Mouse (Mus musculus) embryonic stem cell, embryonic (primary cell): ENCODE data around the gene Abt1.

ENCODE experiments used
- CTCF ChIA-PET, 4 experiments: fragments of 300-600 bp in 2 of 4; fragments of 350-600 bp in 2 of 4; sonication (Branson Sonifier 250); formaldehyde crosslinking; loops; one replicate each; lab custom pipeline; 2022; ENCODE audit warnings: inconsistent platforms in 2 of 4; lab: Charles Lee
- POLR2A ChIA-PET, 4 experiments: fragments of 300-600 bp in 2 of 4; fragments of 350-600 bp in 2 of 4; sonication (Branson Sonifier 250); formaldehyde crosslinking; loops; one replicate each; lab custom pipeline; 2022; ENCODE audit warnings: antibody characterized with exemption in 4 of 4, inconsistent platforms in 1 of 4; lab: Charles Lee

Abt1 gene

GRCm38 (mm10) chr13:23448758-23449157 lies 25.1 kb upstream of the Abt1 start:
- CTCF ChIA-PET = interaction anchor here (0.5 to 1.4 kb wide), 11 partner anchors 9 to 1595 kb away, joined by 3 to 10 read pairs (median 3); no protein-coding TSS in a partner anchor
- POLR2A ChIA-PET = interaction anchor here (0.5 to 4.3 kb wide), 41 partner anchors 8 to 1413 kb away, joined by 3 to 60 read pairs (median 4); partner anchors contain the start of genes Btn1a1 (in 2 of the 4), Hist1h2af (in 2 of the 4), Hist1h2bk (in 2 of the 4) and Hist1h4h (in 2 of the 4)

- CTCF ChIA-PET = interaction anchor here in 1 of 4 experiments (1.1 kb wide), 1 partner anchor 51 kb away, joined by 3 read pairs; no protein-coding TSS in a partner anchor
Measured at GRCm38 (mm10) chr13:23446498-23446952, 22.9 kb upstream of the Abt1 start.

GRCm38 (mm10) chr13:23445561-23446320 lies 22.1 kb upstream of the Abt1 start:
- CTCF ChIA-PET = interaction anchor here in 1 of 4 experiments (1.1 kb wide), 1 partner anchor 52 kb away, joined by 3 read pairs; no protein-coding TSS in a partner anchor
- POLR2A ChIA-PET = interaction anchor here in 2 of 4 experiments (0.9 to 2.5 kb wide), 17 partner anchors 9 to 109 kb away, joined by 3 to 11 read pairs (median 5); partner anchors contain the start of genes Hist1h4h (in 2 of the 2) and Btn1a1 (in 1 of the 2)

More at GRCm38 (mm10) chr13:23446498-23446952, 22.9 kb upstream of the Abt1 start:
- POLR2A ChIA-PET = interaction anchor here in 2 of 4 experiments (0.9 to 2.5 kb wide), 8 partner anchors 10 to 87 kb away, joined by 3 to 11 read pairs (median 4); no protein-coding TSS in a partner anchor

- ChIA-PET CTCF (no interaction called here), POLR2A (interaction anchor here in 2 of 4 experiments (0.8 to 2.5 kb wide), 18 partner anchors 9 to 1410 kb away, joined by 3 to 11 read pairs (median 5); partner anchors contain the start of genes Btn1a1 (in 2 of the 2), Hist1h4h (in 2 of the 2), Hist1h2ah (in 1 of the 2) and Hist1h2bk (in 1 of the 2))
Measured at GRCm38 (mm10) chr13:23445156-23445555, 21.5 kb upstream of the Abt1 start.

GRCm38 (mm10) chr13:23444451-23444850 lies 20.8 kb upstream of the Abt1 start:
- POLR2A ChIA-PET = interaction anchor here in 3 of 4 experiments (0.6 to 2.5 kb wide), 18 partner anchors 8 to 1409 kb away, joined by 3 to 11 read pairs (median 4); partner anchors contain the start of genes Btn1a1 (in 2 of the 3), Hist1h4h (in 2 of the 3), Hist1h2ah (in 1 of the 3) and Hist1h2bk (in 1 of the 3)
- CTCF ChIA-PET = no interaction called here

GRCm38 (mm10) chr13:23439901-23440300 lies 16.2 kb upstream of the Abt1 start:
- POLR2A ChIA-PET = interaction anchor here in 3 of 4 experiments (0.5 to 6.3 kb wide), 31 partner anchors 8 to 181 kb away, joined by 3 to 38 read pairs (median 5); partner anchors contain the start of genes Btn1a1 (in 2 of the 3), Hist1h4h (in 2 of the 3), Hist1h2ae (in 1 of the 3) and Hist1h2af (in 1 of the 3)
- CTCF ChIA-PET = interaction anchor here in 3 of 4 experiments (0.7 to 1.1 kb wide), 3 partner anchors 9 to 67 kb away, joined by 3 to 4 read pairs (median 4); no protein-coding TSS in a partner anchor

- ChIA-PET POLR2A (interaction anchor here in 3 of 4 experiments (0.7 to 8.5 kb wide), 35 partner anchors 11 to 325 kb away, joined by 3 to 60 read pairs (median 5); partner anchors contain the start of genes Hist1h4h (in 2 of the 3), Btn1a1 (in 1 of the 3), Hist1h1a (in 1 of the 3) and Hist1h1c (in 1 of the 3)), CTCF (interaction anchor here in 1 of 4 experiments (1.0 to 2.5 kb wide), 2 partner anchors 37 kb away, joined by 3 to 10 read pairs; no protein-coding TSS in a partner anchor)
Measured at GRCm38 (mm10) chr13:23438521-23438920, 14.9 kb upstream of the Abt1 start.

- POLR2A ChIA-PET = interaction anchor here in 3 of 4 experiments (0.6 to 8.5 kb wide), 35 partner anchors 10 to 325 kb away, joined by 3 to 60 read pairs (median 5); partner anchors contain the start of genes Hist1h4h (in 2 of the 3), Btn1a1 (in 1 of the 3), Hist1h1a (in 1 of the 3) and Hist1h2ac (in 1 of the 3)
Measured at GRCm38 (mm10) chr13:23437908-23438307, 14.2 kb upstream of the Abt1 start.

GRCm38 (mm10) chr13:23436861-23437822 lies 13.5 kb upstream of the Abt1 start:
- POLR2A ChIA-PET = interaction anchor here in 3 of 4 experiments (0.6 to 8.5 kb wide), 65 partner anchors 8 to 1401 kb away, joined by 3 to 60 read pairs (median 5); partner anchors contain the start of genes Hist1h2ac (in 2 of the 3), Hist1h2bc (in 2 of the 3), Hist1h4h (in 2 of the 3) and Abt1 (in 1 of the 3)
- CTCF ChIA-PET = interaction anchor here (0.6 to 2.5 kb wide), 8 partner anchors 12 to 164 kb away, joined by 3 to 10 read pairs (median 6); no protein-coding TSS in a partner anchor

More at GRCm38 (mm10) chr13:23437908-23438307, 14.2 kb upstream of the Abt1 start:
- CTCF ChIA-PET = interaction anchor here in 3 of 4 experiments (0.7 to 2.5 kb wide), 3 partner anchors 15 to 87 kb away, joined by 5 to 10 read pairs (median 7); no protein-coding TSS in a partner anchor

- ChIA-PET CTCF (interaction anchor here in 3 of 4 experiments (0.6 to 2.5 kb wide), 6 partner anchors 12 to 1429 kb away, joined by 3 to 10 read pairs (median 5); no protein-coding TSS in a partner anchor), POLR2A (interaction anchor here in 3 of 4 experiments (0.6 to 8.5 kb wide), 51 partner anchors 9 to 1400 kb away, joined by 3 to 60 read pairs (median 5); partner anchors contain the start of genes Abt1 (in 1 of the 3), Hist1h2ac (in 1 of the 3), Hist1h2af (in 1 of the 3) and Hist1h2ag (in 1 of the 3))
Measured at GRCm38 (mm10) chr13:23436231-23436661, 12.6 kb upstream of the Abt1 start.

- POLR2A ChIA-PET = interaction anchor here in 3 of 4 experiments (0.6 to 8.5 kb wide), 34 partner anchors 9 to 1393 kb away, joined by 3 to 60 read pairs (median 5); partner anchors contain the start of genes Hist1h4h (in 2 of the 3), Abt1 (in 1 of the 3), Hist1h2ac (in 1 of the 3) and Hist1h2af (in 1 of the 3)
- CTCF ChIA-PET = interaction anchor here in 3 of 4 experiments (0.6 to 1.7 kb wide), 6 partner anchors 11 to 1428 kb away, joined by 3 to 6 read pairs (median 4); no protein-coding TSS in a partner anchor
Measured at GRCm38 (mm10) chr13:23435676-23436075, 12.0 kb upstream of the Abt1 start.

GRCm38 (mm10) chr13:23435241-23435640 lies 11.6 kb upstream of the Abt1 start:
- ChIA-PET POLR2A (interaction anchor here in 3 of 4 experiments (0.6 to 8.5 kb wide), 17 partner anchors 9 to 150 kb away, joined by 3 to 60 read pairs (median 4); partner anchors contain the start of genes Hist1h4h (in 2 of the 3), Abt1 (in 1 of the 3) and Hist1h2af (in 1 of the 3)), CTCF (interaction anchor here in 2 of 4 experiments (0.6 to 0.7 kb wide), 2 partner anchors 64 to 169 kb away, joined by 4 read pairs; no protein-coding TSS in a partner anchor)

- ChIA-PET CTCF (no interaction called here), POLR2A (interaction anchor here in 2 of 4 experiments (0.8 to 8.5 kb wide), 10 partner anchors 9 to 151 kb away, joined by 3 to 65 read pairs (median 4); partner anchors contain the start of genes Hist1h4h (in 2 of the 2), Hist1h2ae (in 1 of the 2) and Hist1h2bg (in 1 of the 2))
Measured at GRCm38 (mm10) chr13:23434426-23434825, 10.8 kb upstream of the Abt1 start.

GRCm38 (mm10) chr13:23433801-23434200 lies 10.1 kb upstream of the Abt1 start:
- CTCF ChIA-PET = interaction anchor here in 3 of 4 experiments (0.7 to 3.0 kb wide), 7 partner anchors 10 to 164 kb away, joined by 3 to 19 read pairs (median 6); partner anchors contain the start of gene Abt1 (in 2 of the 3)
- POLR2A ChIA-PET = interaction anchor here (0.6 to 8.5 kb wide), 32 partner anchors 9 to 323 kb away, joined by 3 to 65 read pairs (median 8); partner anchors contain the start of genes Hist1h3g (in 3 of the 4), Hist1h4h (in 3 of the 4), Hist1h2ae (in 2 of the 4) and Hist1h2af (in 2 of the 4)

GRCm38 (mm10) chr13:23433206-23433605 lies 9.5 kb upstream of the Abt1 start:
- ChIA-PET POLR2A (interaction anchor here (0.6 to 8.5 kb wide), 73 partner anchors 7 to 330 kb away, joined by 3 to 65 read pairs (median 5); partner anchors contain the start of genes Hist1h3g (in 3 of the 4), Hist1h4h (in 3 of the 4), Abt1 (in 2 of the 4) and Hist1h2ac (in 2 of the 4)), CTCF (interaction anchor here (0.6 to 3.0 kb wide), 17 partner anchors 9 to 264 kb away, joined by 3 to 37 read pairs (median 6); partner anchors contain the start of gene Abt1 (in 2 of the 4))
